Mouse (Mus musculus): Measurements from ENCODE around the gene Pofut1. TPM values are rescaled to one million over a fixed set of nuclear protein-coding genes. Genes with fewer than 3 reads are reported as not detected.

The Pofut1 gene
- polyA plus RNA-seq, 1 experiment from 2014 or later: 13.4 TPM

- no peak overlapping the region for H3K9ac ChIP-seq (replicated peaks; ENCODE audit: low read depth, low read length)
- no peak overlapping the region for H3K4me2 ChIP-seq (replicated peaks; ENCODE audit: low read depth, low read length)
- H3K9me3 ChIP-seq (ENCODE audit: control insufficient read depth, low read depth, low read length): no peaks in the 10 kb centered on the region
- no peak overlapping the region for H3K27ac ChIP-seq (ENCODE audit: low read length)
- WGBS: 81% methylated on average over 4 of the region's 4 CpGs
- H3K27me3 ChIP-seq (ENCODE audit: control insufficient read depth, insufficient read depth, low read length): no peaks in the 10 kb centered on the region
- H3K4me1 ChIP-seq (ENCODE audit: control insufficient read depth, insufficient read depth, low read length): no peaks in the 10 kb centered on the region
- ATAC-seq (ENCODE audit: insufficient number of reproducible peaks, insufficient read depth, low FRiP score, low read depth): no peak
- peaks cover 16% of the 10 kb centered on the region for H3K36me3 ChIP-seq (ENCODE audit: control insufficient read depth, insufficient read depth, low read length)
- H3K4me3 ChIP-seq (ENCODE audit: low read depth, low read length): no peak overlapping the region
Observed at GRCm38 (mm10) chr2:153213351-153213750, 28.0 kb upstream of the Pofut1 start.

GRCm38 (mm10) chr2:153214771-153215259 is 26.5 kb upstream of the Pofut1 start:
- no peak overlapping the region for H3K27ac ChIP-seq (ENCODE audit: low read length)
- WGBS: 59% methylated on average over 6 of the region's 6 CpGs
- H3K4me1 ChIP-seq (ENCODE audit: control insufficient read depth, insufficient read depth, low read length): no peaks in the 10 kb centered on the region
- no peak overlapping the region for H3K4me3 ChIP-seq (ENCODE audit: low read depth, low read length)
- peaks cover 2% of the 10 kb centered on the region for H3K36me3 ChIP-seq (ENCODE audit: control insufficient read depth, insufficient read depth, low read length)
- no peak overlapping the region for H3K4me2 ChIP-seq (replicated peaks; ENCODE audit: low read depth, low read length)
- no peak overlapping the region for H3K9ac ChIP-seq (replicated peaks; ENCODE audit: low read depth, low read length)
- no peaks in the 10 kb centered on the region for H3K27me3 ChIP-seq (ENCODE audit: control insufficient read depth, insufficient read depth, low read length)
- no peaks in the 10 kb centered on the region for H3K9me3 ChIP-seq (ENCODE audit: control insufficient read depth, low read depth, low read length)
- ATAC-seq (ENCODE audit: insufficient number of reproducible peaks, insufficient read depth, low FRiP score, low read depth): no peak

- 83% methylated on average over 4 of the region's 4 CpGs for WGBS
- Histone ChIP-seq H3K9me3 (ENCODE audit: control insufficient read depth, low read depth, low read length) (no peaks in the 10 kb centered on the region), H3K4me1 (ENCODE audit: control insufficient read depth, insufficient read depth, low read length) (no peaks in the 10 kb centered on the region), H3K27ac (ENCODE audit: low read length) (no peak overlapping the region), H3K36me3 (ENCODE audit: control insufficient read depth, insufficient read depth, low read length) (no peaks in the 10 kb centered on the region), H3K4me3 (ENCODE audit: low read depth, low read length) (no peak overlapping the region), H3K4me2 (replicated peaks; ENCODE audit: low read depth, low read length) (no peak overlapping the region), H3K9ac (replicated peaks; ENCODE audit: low read depth, low read length) (no peak overlapping the region), H3K27me3 (ENCODE audit: control insufficient read depth, insufficient read depth, low read length) (no peaks in the 10 kb centered on the region)
- ATAC-seq (ENCODE audit: insufficient number of reproducible peaks, insufficient read depth, low FRiP score, low read depth): no peak
Observed at GRCm38 (mm10) chr2:153215421-153215820, 25.9 kb upstream of the Pofut1 start.

GRCm38 (mm10) chr2:153217826-153218340 is 23.4 kb upstream of the Pofut1 start:
- Histone ChIP-seq H3K4me3 (ENCODE audit: low read depth, low read length) (no peak overlapping the region), H3K27me3 (ENCODE audit: control insufficient read depth, insufficient read depth, low read length) (no peaks in the 10 kb centered on the region), H3K4me2 (replicated peaks; ENCODE audit: low read depth, low read length) (no peak overlapping the region), H3K36me3 (ENCODE audit: control insufficient read depth, insufficient read depth, low read length) (no peaks in the 10 kb centered on the region), H3K4me1 (ENCODE audit: control insufficient read depth, insufficient read depth, low read length) (no peaks in the 10 kb centered on the region), H3K27ac (ENCODE audit: low read length) (no peak overlapping the region), H3K9me3 (ENCODE audit: control insufficient read depth, low read depth, low read length) (no peaks in the 10 kb centered on the region), H3K9ac (replicated peaks; ENCODE audit: low read depth, low read length) (no peak overlapping the region)
- 83% methylated on average over 10 of the region's 10 CpGs for WGBS
- ATAC-seq (ENCODE audit: insufficient number of reproducible peaks, insufficient read depth, low FRiP score, low read depth): no peak

DNA sequence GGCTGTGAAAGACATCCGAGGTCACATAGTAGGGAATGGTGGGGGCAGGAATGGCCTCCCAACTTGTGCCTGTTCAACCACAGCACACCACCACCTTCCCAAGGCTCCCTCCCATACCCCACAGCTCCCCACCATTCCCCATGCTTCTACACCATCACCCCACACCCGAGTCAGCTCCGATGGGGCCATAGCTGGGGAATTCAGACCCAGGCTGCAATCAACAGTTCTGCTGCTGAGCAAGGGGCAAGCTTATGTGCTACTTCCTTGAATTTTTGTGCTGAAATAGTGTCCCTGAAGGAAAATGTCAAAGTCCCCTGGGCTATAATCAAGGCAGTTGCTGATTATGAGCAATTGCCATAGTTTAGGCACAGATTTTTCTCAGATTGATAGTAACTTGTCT is 22.8 kb upstream of the Pofut1 start:
- Histone ChIP-seq H3K4me3 (ENCODE audit: low read depth, low read length) (no peak overlapping the region), H3K4me2 (replicated peaks; ENCODE audit: low read depth, low read length) (no peak overlapping the region), H3K27ac (ENCODE audit: low read length) (no peak overlapping the region), H3K9me3 (ENCODE audit: control insufficient read depth, low read depth, low read length) (no peaks in the 10 kb centered on the region), H3K4me1 (ENCODE audit: control insufficient read depth, insufficient read depth, low read length) (no peaks in the 10 kb centered on the region), H3K36me3 (ENCODE audit: control insufficient read depth, insufficient read depth, low read length) (no peaks in the 10 kb centered on the region), H3K27me3 (ENCODE audit: control insufficient read depth, insufficient read depth, low read length) (no peaks in the 10 kb centered on the region), H3K9ac (replicated peaks; ENCODE audit: low read depth, low read length) (no peak overlapping the region)
- 77% methylated on average over 3 of the region's 3 CpGs for WGBS
- no peak for ATAC-seq (ENCODE audit: insufficient number of reproducible peaks, insufficient read depth, low FRiP score, low read depth)

DNA sequence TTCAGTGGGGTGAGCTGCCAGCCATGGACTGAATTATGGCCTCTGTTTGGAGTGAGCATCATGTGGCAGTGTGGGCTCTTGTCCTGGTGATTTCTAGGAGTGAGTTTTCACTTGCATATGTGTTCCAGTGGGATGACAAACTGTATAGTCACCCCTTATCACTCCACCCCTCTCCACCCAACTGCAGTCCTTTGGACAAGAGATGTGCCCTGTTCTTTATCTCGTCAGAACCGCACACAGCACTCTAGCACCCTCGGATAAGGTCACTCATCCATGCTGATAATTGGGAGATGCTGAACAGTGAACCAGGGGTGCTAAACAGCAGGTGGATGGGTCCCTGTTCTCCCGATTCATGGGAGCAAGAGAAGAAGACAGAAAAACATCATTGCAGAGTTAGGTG is 19.7 kb upstream of the Pofut1 start:
- Histone ChIP-seq H3K9ac (replicated peaks; ENCODE audit: low read depth, low read length) (no peak overlapping the region), H3K4me2 (replicated peaks; ENCODE audit: low read depth, low read length) (no peak overlapping the region), H3K36me3 (ENCODE audit: control insufficient read depth, insufficient read depth, low read length) (no peaks in the 10 kb centered on the region), H3K27me3 (ENCODE audit: control insufficient read depth, insufficient read depth, low read length) (no peaks in the 10 kb centered on the region), H3K27ac (ENCODE audit: low read length) (no peak overlapping the region), H3K4me3 (ENCODE audit: low read depth, low read length) (no peak overlapping the region), H3K4me1 (ENCODE audit: control insufficient read depth, insufficient read depth, low read length) (peaks cover 3% of the 10 kb centered on the region; the same call in 1 of the 2 replicates), H3K9me3 (ENCODE audit: control insufficient read depth, low read depth, low read length) (no peaks in the 10 kb centered on the region)
- no peak; the same call in 1 of the 2 replicates for ATAC-seq (ENCODE audit: insufficient number of reproducible peaks, insufficient read depth, low FRiP score, low read depth)
- 78% methylated on average over 4 of the region's 4 CpGs for WGBS

GRCm38 (mm10) chr2:153222130-153222529 is 19.2 kb upstream of the Pofut1 start:
- H3K36me3 ChIP-seq (ENCODE audit: control insufficient read depth, insufficient read depth, low read length): no peaks in the 10 kb centered on the region
- peaks cover 3% of the 10 kb centered on the region; the same call in 1 of the 2 replicates for H3K4me1 ChIP-seq (ENCODE audit: control insufficient read depth, insufficient read depth, low read length)
- no peak for ATAC-seq (ENCODE audit: insufficient number of reproducible peaks, insufficient read depth, low FRiP score, low read depth)

DNA sequence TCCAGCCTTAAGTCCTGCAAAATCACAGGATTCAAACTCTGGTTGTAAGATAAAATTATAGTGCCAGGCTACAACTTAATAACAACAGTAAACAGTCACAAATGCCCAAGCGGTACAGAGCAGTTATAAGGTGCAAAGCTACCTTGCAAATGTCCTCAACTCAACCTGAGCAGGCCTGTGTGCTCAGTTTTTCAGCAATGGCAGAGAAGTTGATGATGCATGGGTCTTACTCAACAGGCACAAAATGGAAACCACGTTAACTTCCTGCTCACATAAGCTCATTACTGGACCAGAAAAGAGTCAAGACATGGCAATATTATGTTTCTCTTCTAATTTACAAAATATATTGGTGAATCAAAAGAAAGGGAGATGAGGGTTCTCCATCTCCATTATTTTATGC is 18.8 kb upstream of the Pofut1 start:
- Histone ChIP-seq H3K36me3 (ENCODE audit: control insufficient read depth, insufficient read depth, low read length) (no peaks in the 10 kb centered on the region; the same call in 1 of the 2 replicates), H3K4me1 (ENCODE audit: control insufficient read depth, insufficient read depth, low read length) (peaks cover 3% of the 10 kb centered on the region; the same call in 1 of the 2 replicates), H3K27ac (ENCODE audit: low read length) (no peak overlapping the region), H3K4me3 (ENCODE audit: low read depth, low read length) (no peak overlapping the region), H3K9me3 (ENCODE audit: control insufficient read depth, low read depth, low read length) (no peaks in the 10 kb centered on the region), H3K27me3 (ENCODE audit: control insufficient read depth, insufficient read depth, low read length) (no peaks in the 10 kb centered on the region), H3K4me2 (replicated peaks; ENCODE audit: low read depth, low read length) (no peak overlapping the region), H3K9ac (replicated peaks; ENCODE audit: low read depth, low read length) (no peak overlapping the region)
- 92% methylated on average over 2 of the region's 2 CpGs for WGBS
- ATAC-seq (ENCODE audit: insufficient number of reproducible peaks, insufficient read depth, low FRiP score, low read depth): no peak

More at GRCm38 (mm10) chr2:153222130-153222529, 19.2 kb upstream of the Pofut1 start:
- Histone ChIP-seq H3K27me3 (ENCODE audit: control insufficient read depth, insufficient read depth, low read length) (no peaks in the 10 kb centered on the region), H3K27ac (ENCODE audit: low read length) (no peak overlapping the region), H3K4me3 (ENCODE audit: low read depth, low read length) (no peak overlapping the region), H3K9me3 (ENCODE audit: control insufficient read depth, low read depth, low read length) (no peaks in the 10 kb centered on the region), H3K9ac (replicated peaks; ENCODE audit: low read depth, low read length) (no peak overlapping the region), H3K4me2 (replicated peaks; ENCODE audit: low read depth, low read length) (no peak overlapping the region)

Data from stomach, embryonic 14.5 days (tissue).